Mouse (Mus musculus) gastrocnemius, postnatal 14 days (tissue): Measurements from ENCODE around the gene Nodal. TPM values are rescaled to one million over a fixed set of nuclear protein-coding genes. Genes with fewer than 3 reads are reported as not detected.
A peak's percentile ranks its signal among the peaks of the same experiment; 100 is the strongest.

Experiments used
- DNase-seq: peaks from one replicate; pipeline ENCODE4 v3.0.0; 2021; ENCODE audit warnings: mixed read lengths
- intact Hi-C: fragments of 180-260 bp; cut with DNase I; formaldehyde crosslinking; loops from one replicate; pipeline ENCODE4 v1.15.1; 2025; ENCODE audit warnings: low total_unique reads
- long read RNA-seq, 2 experiments: library from polyadenylated mRNA; stranded (forward); transcript quantifications; one replicate each; pipeline ENCODE4 v2.0.0; 2021
- total RNA-seq, 2 experiments: library from RNA; stranded (reverse); gene quantifications; 2 replicates each; pipeline ENCODE4 v1.2.3; 2021

Nodal gene
- total RNA-seq, result under 1 TPM in 1 of 2 experiments, not detected in 1; 0.10 TPM
- long read RNA-seq, experiment 1, result 0 reads
- long read RNA-seq, experiment 2, partial matches to known transcripts, result 1 of 1 reads
- long read RNA-seq, experiment 2, other reads (novel, unspliced or antisense), result 0 of 1 reads

GRCm38 (mm10) chr10:61417672-61418071, at the start of gene Nodal:
Nodal (plus strand) TSS chr10:61417972.
- intact Hi-C loops, result no loop called here
- DNase-seq, result no peak

GRCm38 (mm10) chr10:61369755-61370154, 48.0 kb upstream of the Nodal start:
- no peak for DNase-seq

GRCm38 (mm10) chr10:61370273-61370979, 47.3 kb upstream of the Nodal start:
- intact Hi-C loops, result no loop called here
- DNase-seq, result peak; percentile 52

More at GRCm38 (mm10) chr10:61369755-61370154, 48.0 kb upstream of the Nodal start:
- intact Hi-C loops, result no loop called here

- intact Hi-C loops, result no loop called here
- DNase-seq, result no peak
These were observed 45.7 kb upstream of the Nodal start for GRCm38 (mm10) chr10:61371884-61372584.

- DNase-seq, result no peak
- intact Hi-C loops, result no loop called here
These were observed 45.2 kb upstream of the Nodal start for GRCm38 (mm10) chr10:61372585-61372923.

- DNase-seq, result no peak
These were observed 43.7 kb upstream of the Nodal start for GRCm38 (mm10) chr10:61374076-61374475.

GRCm38 (mm10) chr10:61374771-61375481, 42.8 kb upstream of the Nodal start:
- intact Hi-C loops, result no loop called here
- DNase-seq, result no peak

More at GRCm38 (mm10) chr10:61374076-61374475, 43.7 kb upstream of the Nodal start:
- intact Hi-C loops, result no loop called here

- intact Hi-C loops, result no loop called here
- DNase-seq, result no peak
These were observed 39.7 kb upstream of the Nodal start for GRCm38 (mm10) chr10:61378050-61378449.

- no peak for DNase-seq
- intact Hi-C loops, result no loop called here
These were observed 39.1 kb upstream of the Nodal start for GRCm38 (mm10) chr10:61378698-61379097.

GRCm38 (mm10) chr10:61379340-61380040, 38.3 kb upstream of the Nodal start:
- intact Hi-C loops, result no loop called here
- no peak for DNase-seq

- intact Hi-C loops, result no loop called here
- peak; percentile 72 for DNase-seq
These were observed 37.6 kb upstream of the Nodal start for GRCm38 (mm10) chr10:61380186-61380585.

- intact Hi-C loops, result no loop called here
These were observed 35.9 kb upstream of the Nodal start for GRCm38 (mm10) chr10:61381823-61382222.

GRCm38 (mm10) chr10:61382281-61382731, 35.5 kb upstream of the Nodal start:
- peak; percentile 33 for DNase-seq
- intact Hi-C loops, result no loop called here

More at GRCm38 (mm10) chr10:61381823-61382222, 35.9 kb upstream of the Nodal start:
- peak; percentile 9 for DNase-seq

GRCm38 (mm10) chr10:61383021-61383714, 34.6 kb upstream of the Nodal start, which contains the start of gene Pald1:
Pald1 (minus strand) TSS chr10:61383530.
- intact Hi-C loops, result no loop called here
- DNase-seq, result peak; percentile 86

- intact Hi-C loops, result no loop called here
These were observed 34.1 kb upstream of the Nodal start for GRCm38 (mm10) chr10:61383715-61384047.

GRCm38 (mm10) chr10:61385174-61385573, 32.6 kb upstream of the Nodal start:
- DNase-seq, result no peak
- intact Hi-C loops, result no loop called here

More at GRCm38 (mm10) chr10:61383715-61384047, 34.1 kb upstream of the Nodal start:
- DNase-seq, result no peak

GRCm38 (mm10) chr10:61386284-61386683, 31.5 kb upstream of the Nodal start:
- no peak for DNase-seq
- intact Hi-C loops, result no loop called here

- DNase-seq, result no peak
- intact Hi-C loops, result no loop called here
These were observed 28.8 kb upstream of the Nodal start for GRCm38 (mm10) chr10:61389020-61389419.

- no peak for DNase-seq
- intact Hi-C loops, result no loop called here
These were observed 27.6 kb upstream of the Nodal start for GRCm38 (mm10) chr10:61390148-61390547.
